Mouse (Mus musculus): ENCODE measurements around the gene Cdcp1. TPM values are rescaled to one million over a fixed set of nuclear protein-coding genes. Genes with fewer than 3 reads are reported as not detected.

Gene Cdcp1
- total and polyA plus RNA-seq, 3 experiments, result 0.11 TPM; not detected in 2

DNA sequence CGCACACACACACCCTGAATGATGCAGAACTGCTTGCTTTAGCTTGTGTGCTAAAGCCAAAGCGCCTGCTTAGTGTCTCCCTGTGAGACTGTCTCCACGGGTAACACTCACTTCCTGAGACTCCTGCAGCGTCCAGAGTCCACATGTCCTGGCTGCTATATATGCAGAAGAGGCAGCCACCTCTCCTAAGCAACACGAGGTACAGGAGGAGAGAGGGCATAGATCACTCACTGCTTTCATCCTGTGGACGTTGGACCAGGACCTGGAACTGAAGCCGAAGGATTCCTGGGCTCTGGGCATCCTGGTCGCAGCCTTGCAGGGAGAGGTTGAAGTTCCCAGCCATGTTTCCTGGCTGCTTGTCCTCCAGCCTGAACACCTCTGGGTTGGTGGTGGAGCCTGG lies 32.6 kb downstream of the Cdcp1 start:
- no peaks in the 10 kb centered on the region for H3K9me3 ChIP-seq (replicated peaks)
- peaks cover 11% of the 10 kb centered on the region; the same call in 1 of the 2 replicates for H3K27me3 ChIP-seq (ENCODE audit: insufficient read depth, low read length)
- ATAC-seq (ENCODE audit: extremely low read depth, insufficient number of reproducible peaks, low FRiP score, poor library complexity, severe bottlenecking) (no peak), DNase-seq (ENCODE audit: low spot score) (no peak)
- H3K4me1 ChIP-seq (ENCODE audit: insufficient read depth, low read depth, low read length), result no peaks in the 10 kb centered on the region
- H3K4me3 ChIP-seq (ENCODE audit: low read depth, low read length), result no peak overlapping the region
- TF ChIP-seq POLR2AphosphoS5 (IDR thresholded peaks at IDR 0.05; ENCODE audit: insufficient replicate concordance, low read depth, low read length) (no peak), GATA1 (IDR thresholded peaks at IDR 0.05; ENCODE audit: borderline replicate concordance, low read length) (no peak), CTCF (IDR thresholded peaks at IDR 0.05; ENCODE audit: low read depth, low read length) (no peak), TAL1 (conservative IDR thresholded peaks at IDR 0.05; ENCODE audit: low read depth, low read length) (no peak), GATA2 (IDR thresholded peaks at IDR 0.05; ENCODE audit: borderline replicate concordance, low read depth, low read length) (no peak)
- no peaks in the 10 kb centered on the region for H3K36me3 ChIP-seq (replicated peaks)

DNA sequence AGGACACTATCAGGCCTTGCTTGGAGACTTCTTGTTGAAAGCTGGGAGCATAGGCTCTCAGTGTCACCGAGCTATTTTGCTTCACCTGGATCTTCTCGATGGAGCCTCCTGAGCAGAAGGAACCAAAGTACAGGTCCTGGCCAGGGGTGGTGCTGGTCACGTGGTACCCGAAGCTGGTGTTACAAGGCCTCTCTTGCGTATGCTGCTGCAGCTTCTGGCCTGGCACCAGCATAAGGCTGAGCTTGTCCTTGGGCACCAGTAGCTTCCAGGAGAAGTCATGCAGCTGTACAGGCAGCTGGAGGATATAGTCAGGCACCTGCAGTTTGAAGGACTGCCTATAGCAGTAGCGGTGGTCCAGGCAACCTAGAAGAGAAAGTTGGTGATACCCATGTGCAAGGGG lies 35.8 kb downstream of the Cdcp1 start:
- TF ChIP-seq GATA2 (IDR thresholded peaks at IDR 0.05; ENCODE audit: borderline replicate concordance, low read depth, low read length) (no peak), TAL1 (conservative IDR thresholded peaks at IDR 0.05; ENCODE audit: low read depth, low read length) (no peak), GATA1 (IDR thresholded peaks at IDR 0.05; ENCODE audit: borderline replicate concordance, low read length) (no peak), POLR2AphosphoS5 (IDR thresholded peaks at IDR 0.05; ENCODE audit: insufficient replicate concordance, low read depth, low read length) (no peak), CTCF (IDR thresholded peaks at IDR 0.05; ENCODE audit: low read depth, low read length) (no peak)
- H3K36me3 ChIP-seq (replicated peaks), result no peaks in the 10 kb centered on the region

DNA sequence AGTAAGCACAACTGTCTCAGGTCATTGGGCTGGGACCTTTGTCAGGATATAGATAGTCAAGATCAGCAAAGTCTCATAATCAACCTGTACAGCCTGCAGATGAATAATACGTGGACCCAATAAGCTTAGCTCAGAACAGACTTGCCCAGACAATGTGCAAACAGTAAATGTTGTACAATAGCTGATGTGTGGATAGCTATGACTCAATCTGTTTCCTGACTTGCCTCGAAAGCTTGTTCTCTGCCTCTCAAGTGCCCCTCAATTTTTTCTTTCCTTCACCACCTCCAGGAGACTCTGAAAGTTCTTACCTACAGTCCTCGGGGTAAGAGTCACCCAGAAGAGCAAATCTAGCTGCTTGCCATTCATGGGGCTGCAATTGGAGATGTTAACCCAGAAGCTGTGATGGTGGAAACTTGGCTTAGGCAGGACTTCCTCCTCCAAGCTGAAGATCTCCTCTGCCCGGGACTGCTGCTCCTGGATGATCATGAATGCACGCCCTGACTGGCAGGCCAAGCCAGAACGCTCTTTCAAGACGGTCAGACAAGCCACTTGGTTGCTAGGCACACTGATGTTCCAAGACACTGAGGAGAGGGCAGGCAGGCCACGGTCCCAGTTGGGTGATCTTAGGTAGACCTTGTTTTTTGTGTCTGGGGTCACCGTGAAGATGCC lies 38.3 kb downstream of the Cdcp1 start:
- no peak for DNase-seq (ENCODE audit: low spot score)
- no peak for ATAC-seq (ENCODE audit: extremely low read depth, insufficient number of reproducible peaks, low FRiP score, poor library complexity, severe bottlenecking)
- no peaks in the 10 kb centered on the region for H3K9me3 ChIP-seq (replicated peaks)
- H3K27me3 ChIP-seq (ENCODE audit: insufficient read depth, low read length), result peaks cover 20% of the 10 kb centered on the region
- TF ChIP-seq GATA1 (IDR thresholded peaks at IDR 0.05; ENCODE audit: borderline replicate concordance, low read length) (no peak), TAL1 (conservative IDR thresholded peaks at IDR 0.05; ENCODE audit: low read depth, low read length) (no peak), POLR2AphosphoS5 (IDR thresholded peaks at IDR 0.05; ENCODE audit: insufficient replicate concordance, low read depth, low read length) (no peak), GATA2 (IDR thresholded peaks at IDR 0.05; ENCODE audit: borderline replicate concordance, low read depth, low read length) (no peak), CTCF (IDR thresholded peaks at IDR 0.05; ENCODE audit: low read depth, low read length) (no peak)
- H3K4me3 ChIP-seq (ENCODE audit: low read depth, low read length), result no peak overlapping the region
- no peaks in the 10 kb centered on the region for H3K4me1 ChIP-seq (ENCODE audit: insufficient read depth, low read depth, low read length)
- no peaks in the 10 kb centered on the region for H3K36me3 ChIP-seq (replicated peaks)

More for the DNA sequence above, 35.8 kb downstream of the Cdcp1 start:
- Histone ChIP-seq H3K27me3 (ENCODE audit: insufficient read depth, low read length) (peaks cover 16% of the 10 kb centered on the region; the same call in 1 of the 2 replicates), H3K4me3 (ENCODE audit: low read depth, low read length) (no peak overlapping the region), H3K4me1 (ENCODE audit: insufficient read depth, low read depth, low read length) (no peaks in the 10 kb centered on the region), H3K9me3 (replicated peaks) (no peaks in the 10 kb centered on the region)
- no peak for DNase-seq (ENCODE audit: low spot score)
- no peak for ATAC-seq (ENCODE audit: extremely low read depth, insufficient number of reproducible peaks, low FRiP score, poor library complexity, severe bottlenecking)

DNA sequence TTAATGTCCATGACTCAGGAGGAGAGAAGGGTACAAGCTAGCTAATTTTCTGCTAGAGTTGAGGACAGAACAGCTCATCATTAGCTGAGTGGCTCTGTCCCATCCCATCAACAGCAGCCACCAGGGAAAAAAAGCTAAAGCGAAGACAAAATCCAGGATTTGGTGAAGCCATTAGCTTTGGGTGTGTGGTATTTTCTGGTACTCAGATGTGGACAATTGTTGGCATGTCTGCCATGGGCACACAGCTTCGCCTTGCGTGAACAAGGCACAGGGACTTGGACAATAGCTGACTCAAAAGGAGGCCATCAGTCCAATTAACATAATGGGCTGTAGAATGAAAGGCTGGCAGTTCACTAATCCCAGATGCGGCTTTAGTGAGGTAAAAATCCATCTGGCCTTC lies 41.5 kb downstream of the Cdcp1 start:
- no peaks in the 10 kb centered on the region for H3K4me1 ChIP-seq (ENCODE audit: insufficient read depth, low read depth, low read length)
- no peak for ATAC-seq (ENCODE audit: extremely low read depth, insufficient number of reproducible peaks, low FRiP score, poor library complexity, severe bottlenecking)
- no peak for TF ChIP-seq GATA1 (IDR thresholded peaks at IDR 0.05; ENCODE audit: borderline replicate concordance, low read length)
- no peak for TF ChIP-seq TAL1 (conservative IDR thresholded peaks at IDR 0.05; ENCODE audit: low read depth, low read length)
- no peak for TF ChIP-seq POLR2AphosphoS5 (IDR thresholded peaks at IDR 0.05; ENCODE audit: insufficient replicate concordance, low read depth, low read length)
- no peak for TF ChIP-seq CTCF (IDR thresholded peaks at IDR 0.05; ENCODE audit: low read depth, low read length)
- no peak for TF ChIP-seq GATA2 (IDR thresholded peaks at IDR 0.05; ENCODE audit: borderline replicate concordance, low read depth, low read length)

DNA sequence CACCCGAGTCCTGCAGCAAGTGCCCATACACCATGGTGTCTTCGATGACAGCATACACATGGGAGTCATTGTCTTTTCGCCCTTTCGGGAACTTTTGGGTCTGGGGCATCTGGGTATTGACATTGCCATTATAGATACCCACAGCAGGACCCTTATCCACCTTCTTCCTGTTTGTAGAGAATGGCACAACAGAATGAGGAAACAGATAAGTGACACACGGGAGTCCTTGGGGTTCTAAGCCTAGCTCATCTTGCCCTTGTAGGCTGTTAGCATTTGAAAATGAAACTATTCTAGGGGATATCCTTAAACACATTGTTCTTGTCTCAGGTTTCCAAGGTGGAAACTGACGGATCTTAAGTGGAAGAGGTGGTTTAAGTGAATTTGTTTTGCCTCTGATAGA lies 42.1 kb downstream of the Cdcp1 start:
- H3K9me3 ChIP-seq (replicated peaks), result no peaks in the 10 kb centered on the region
- H3K4me1 ChIP-seq (ENCODE audit: insufficient read depth, low read depth, low read length), result no peaks in the 10 kb centered on the region
- no peaks in the 10 kb centered on the region for H3K36me3 ChIP-seq (replicated peaks)
- H3K27me3 ChIP-seq (ENCODE audit: insufficient read depth, low read length), result peaks cover 23% of the 10 kb centered on the region
- no peak overlapping the region for H3K4me3 ChIP-seq (ENCODE audit: low read depth, low read length)
- TF ChIP-seq CTCF (IDR thresholded peaks at IDR 0.05; ENCODE audit: low read depth, low read length), result no peak
- TF ChIP-seq POLR2AphosphoS5 (IDR thresholded peaks at IDR 0.05; ENCODE audit: insufficient replicate concordance, low read depth, low read length), result no peak
- no peak for TF ChIP-seq GATA1 (IDR thresholded peaks at IDR 0.05; ENCODE audit: borderline replicate concordance, low read length)
- TF ChIP-seq TAL1 (conservative IDR thresholded peaks at IDR 0.05; ENCODE audit: low read depth, low read length), result no peak
- TF ChIP-seq GATA2 (IDR thresholded peaks at IDR 0.05; ENCODE audit: borderline replicate concordance, low read depth, low read length), result no peak
- DNase-seq (ENCODE audit: low spot score) (no peak), ATAC-seq (ENCODE audit: extremely low read depth, insufficient number of reproducible peaks, low FRiP score, poor library complexity, severe bottlenecking) (no peak)

More for the DNA sequence above, 41.5 kb downstream of the Cdcp1 start:
- H3K9me3 ChIP-seq (replicated peaks), result no peaks in the 10 kb centered on the region
- H3K36me3 ChIP-seq (replicated peaks), result no peaks in the 10 kb centered on the region
- H3K4me3 ChIP-seq (ENCODE audit: low read depth, low read length), result no peak overlapping the region
- peaks cover 23% of the 10 kb centered on the region for H3K27me3 ChIP-seq (ENCODE audit: insufficient read depth, low read length)
- DNase-seq (ENCODE audit: low spot score), result no peak

DNA sequence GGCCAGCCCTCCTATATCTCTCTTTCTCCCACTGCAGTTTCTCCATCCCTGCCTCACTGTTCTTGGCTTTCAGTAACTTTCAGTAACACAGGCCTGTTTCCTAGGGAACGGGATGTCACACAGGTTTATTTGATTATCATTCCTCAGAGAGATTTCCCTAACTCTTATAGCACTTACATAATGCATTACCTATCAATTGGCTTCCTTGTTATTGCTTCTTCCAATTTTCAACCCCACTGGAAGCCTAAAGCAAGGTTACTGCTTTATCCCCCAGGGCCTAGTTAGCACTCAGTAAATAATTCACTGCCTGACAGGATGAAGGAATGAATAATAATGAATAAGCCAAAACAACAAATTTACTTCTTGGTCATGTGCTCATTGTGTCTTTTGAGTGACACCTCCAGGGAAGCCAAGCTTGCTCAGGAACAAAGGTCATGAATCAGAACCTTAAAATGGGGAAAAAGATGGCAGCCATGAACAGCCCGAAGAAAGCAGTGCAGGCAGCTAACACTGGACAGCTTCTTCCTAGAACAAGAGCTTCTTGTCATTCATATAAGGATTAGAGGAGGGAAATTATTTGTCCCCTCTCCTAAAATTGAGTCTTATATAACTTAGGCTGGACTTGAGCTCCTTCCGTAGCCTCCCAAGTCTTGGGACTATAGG lies 49.9 kb downstream of the Cdcp1 start:
- ATAC-seq (ENCODE audit: extremely low read depth, insufficient number of reproducible peaks, low FRiP score, poor library complexity, severe bottlenecking) (no peak), DNase-seq (ENCODE audit: low spot score) (no peak)
- no peak for TF ChIP-seq GATA1 (IDR thresholded peaks at IDR 0.05; ENCODE audit: borderline replicate concordance, low read length)
- TF ChIP-seq GATA2 (IDR thresholded peaks at IDR 0.05; ENCODE audit: borderline replicate concordance, low read depth, low read length), result no peak
- TF ChIP-seq CTCF (IDR thresholded peaks at IDR 0.05; ENCODE audit: low read depth, low read length), result no peak
- no peak for TF ChIP-seq POLR2AphosphoS5 (IDR thresholded peaks at IDR 0.05; ENCODE audit: insufficient replicate concordance, low read depth, low read length)
- no peak for TF ChIP-seq TAL1 (conservative IDR thresholded peaks at IDR 0.05; ENCODE audit: low read depth, low read length)
- peaks cover 3% of the 10 kb centered on the region; the same call in 1 of the 2 replicates for H3K9me3 ChIP-seq (replicated peaks)
- H3K36me3 ChIP-seq (replicated peaks), result no peaks in the 10 kb centered on the region
- H3K4me1 ChIP-seq (ENCODE audit: insufficient read depth, low read depth, low read length), result peaks cover 4% of the 10 kb centered on the region; the same call in 1 of the 2 replicates
- H3K4me3 ChIP-seq (ENCODE audit: low read depth, low read length), result no peak overlapping the region
- H3K27me3 ChIP-seq (ENCODE audit: insufficient read depth, low read length), result peaks cover 18% of the 10 kb centered on the region

Data from G1E (cell line).